Mouse (Mus musculus): ENCODE measurements at regions not wholly inside any gene's neighbourhood (a gene's known extent, or its start where the extent isn't known, plus 50 kb on each side); places are given as distances from the start of the nearest gene placed in this dataset.

GRCm38 (mm10) chr4:82154021-82154555, 551.5 kb downstream of the Nfib start:
- DNase-seq (ENCODE audit: low spot score) = no peak
- H3K9me3 ChIP-seq = no peaks in the 10 kb centered on the region
- H3K36me3 ChIP-seq (replicated peaks) = no peaks in the 10 kb centered on the region
- WGBS = 78% methylated on average over 9 of the region's 9 CpGs
- no peak overlapping the region for H3K4me3 ChIP-seq
- no peak overlapping the region for H3K27ac ChIP-seq (replicated peaks)
- peaks cover 25% of the 10 kb centered on the region for H3K4me1 ChIP-seq
- H3K27me3 ChIP-seq (replicated peaks; ENCODE audit: low read depth, poor library complexity, severe bottlenecking) = no peaks in the 10 kb centered on the region

GRCm38 (mm10) chr4:82153604-82154003, 551.9 kb downstream of the Nfib start:
- DNase-seq (ENCODE audit: low spot score) = peak; percentile 27
- H3K4me3 ChIP-seq = no peak overlapping the region
- 44% methylated on average over 5 of the region's 5 CpGs for WGBS
- no peaks in the 10 kb centered on the region for H3K9me3 ChIP-seq
- peak overlapping the region; percentile 5; the same call in 1 of the 2 replicates for H3K27ac ChIP-seq (replicated peaks)
- H3K4me1 ChIP-seq = peaks cover 30% of the 10 kb centered on the region
- H3K27me3 ChIP-seq (replicated peaks; ENCODE audit: low read depth, poor library complexity, severe bottlenecking) = no peaks in the 10 kb centered on the region
- H3K36me3 ChIP-seq (replicated peaks) = no peaks in the 10 kb centered on the region

- no peak overlapping the region for H3K4me3 ChIP-seq
- H3K27ac ChIP-seq (replicated peaks) = no peak overlapping the region
- H3K36me3 ChIP-seq (replicated peaks) = no peaks in the 10 kb centered on the region
- DNase-seq (ENCODE audit: low spot score) = no peak
- no peaks in the 10 kb centered on the region for H3K9me3 ChIP-seq
- H3K27me3 ChIP-seq (replicated peaks; ENCODE audit: low read depth, poor library complexity, severe bottlenecking) = no peaks in the 10 kb centered on the region
- H3K4me1 ChIP-seq = peaks cover 32% of the 10 kb centered on the region
- WGBS = 74% methylated on average over 1 of the region's 1 CpGs
Observed at GRCm38 (mm10) chr4:82149957-82150356, 555.6 kb downstream of the Nfib start.

- Histone ChIP-seq H3K9me3 (no peaks in the 10 kb centered on the region), H3K27ac (replicated peaks) (peak overlapping the region; percentile 57), H3K4me1 (peaks cover 22% of the 10 kb centered on the region), H3K27me3 (replicated peaks; ENCODE audit: low read depth, poor library complexity, severe bottlenecking) (no peaks in the 10 kb centered on the region), H3K36me3 (replicated peaks) (no peaks in the 10 kb centered on the region), H3K4me3 (no peak overlapping the region)
- WGBS = 25% methylated on average over 6 of the region's 6 CpGs
- peak; percentile 63 for DNase-seq (ENCODE audit: low spot score)
Observed at GRCm38 (mm10) chr4:82148129-82149064, 557.2 kb downstream of the Nfib start.

- no peak overlapping the region for H3K27ac ChIP-seq (replicated peaks)
- H3K36me3 ChIP-seq (replicated peaks) = no peaks in the 10 kb centered on the region
- H3K4me3 ChIP-seq = no peak overlapping the region
- H3K27me3 ChIP-seq (replicated peaks; ENCODE audit: low read depth, poor library complexity, severe bottlenecking) = no peaks in the 10 kb centered on the region
- 86% methylated on average over 3 of the region's 3 CpGs for WGBS
- H3K9me3 ChIP-seq = no peaks in the 10 kb centered on the region
- peaks cover under 1% of the 10 kb centered on the region; the same call in 1 of the 2 replicates for H3K4me1 ChIP-seq
- DNase-seq (ENCODE audit: low spot score) = no peak
Observed at GRCm38 (mm10) chr4:82142391-82142790, 563.2 kb downstream of the Nfib start.

GRCm38 (mm10) chr4:82139806-82140205, 565.7 kb downstream of the Nfib start:
- Histone ChIP-seq H3K36me3 (replicated peaks) (no peaks in the 10 kb centered on the region), H3K4me3 (no peak overlapping the region), H3K4me1 (no peaks in the 10 kb centered on the region), H3K9me3 (no peaks in the 10 kb centered on the region), H3K27ac (replicated peaks) (no peak overlapping the region), H3K27me3 (replicated peaks; ENCODE audit: low read depth, poor library complexity, severe bottlenecking) (no peaks in the 10 kb centered on the region; the same call in 1 of the 2 replicates)
- 93% methylated on average over 6 of the region's 6 CpGs for WGBS
- no peak for DNase-seq (ENCODE audit: low spot score)

GRCm38 (mm10) chr4:82139016-82139415, 566.5 kb downstream of the Nfib start:
- no peak overlapping the region for H3K4me3 ChIP-seq
- no peaks in the 10 kb centered on the region for H3K4me1 ChIP-seq
- no peaks in the 10 kb centered on the region for H3K9me3 ChIP-seq
- DNase-seq (ENCODE audit: low spot score) = no peak
- no peaks in the 10 kb centered on the region; the same call in 1 of the 2 replicates for H3K27me3 ChIP-seq (replicated peaks; ENCODE audit: low read depth, poor library complexity, severe bottlenecking)
- H3K36me3 ChIP-seq (replicated peaks) = no peaks in the 10 kb centered on the region
- no peak overlapping the region for H3K27ac ChIP-seq (replicated peaks)
- WGBS = 99% methylated on average over 1 of the region's 1 CpGs

GRCm38 (mm10) chr4:82132851-82133250, 572.7 kb downstream of the Nfib start:
- WGBS = 85% methylated on average over 3 of the region's 3 CpGs

GRCm38 (mm10) chr4:82132326-82132725, 573.2 kb downstream of the Nfib start:
- Histone ChIP-seq H3K27ac (replicated peaks) (no peak overlapping the region), H3K27me3 (replicated peaks; ENCODE audit: low read depth, poor library complexity, severe bottlenecking) (no peaks in the 10 kb centered on the region; the same call in 1 of the 2 replicates), H3K9me3 (no peaks in the 10 kb centered on the region), H3K36me3 (replicated peaks) (no peaks in the 10 kb centered on the region), H3K4me1 (peaks cover 7% of the 10 kb centered on the region; the same call in 1 of the 2 replicates), H3K4me3 (no peak overlapping the region)
- WGBS = 95% methylated on average over 4 of the region's 4 CpGs
- DNase-seq (ENCODE audit: low spot score) = no peak

More at GRCm38 (mm10) chr4:82132851-82133250, 572.7 kb downstream of the Nfib start:
- Histone ChIP-seq H3K36me3 (replicated peaks) (no peaks in the 10 kb centered on the region), H3K27ac (replicated peaks) (no peak overlapping the region), H3K9me3 (no peaks in the 10 kb centered on the region), H3K4me1 (peaks cover 7% of the 10 kb centered on the region; the same call in 1 of the 2 replicates), H3K27me3 (replicated peaks; ENCODE audit: low read depth, poor library complexity, severe bottlenecking) (no peaks in the 10 kb centered on the region; the same call in 1 of the 2 replicates), H3K4me3 (no peak overlapping the region)
- no peak for DNase-seq (ENCODE audit: low spot score)

- H3K4me1 ChIP-seq = peaks cover 7% of the 10 kb centered on the region; the same call in 1 of the 2 replicates
- WGBS = 30% methylated on average over 1 of the region's 1 CpGs
- no peaks in the 10 kb centered on the region for H3K9me3 ChIP-seq
- no peaks in the 10 kb centered on the region for H3K27me3 ChIP-seq (replicated peaks; ENCODE audit: low read depth, poor library complexity, severe bottlenecking)
- no peak for DNase-seq (ENCODE audit: low spot score)
- H3K36me3 ChIP-seq (replicated peaks) = no peaks in the 10 kb centered on the region
- no peak overlapping the region for H3K27ac ChIP-seq (replicated peaks)
- H3K4me3 ChIP-seq = no peak overlapping the region
Observed at GRCm38 (mm10) chr4:82129471-82129870, 576.1 kb downstream of the Nfib start.

GRCm38 (mm10) chr4:82123733-82124132, 581.8 kb downstream of the Nfib start:
- Histone ChIP-seq H3K27ac (replicated peaks) (no peak overlapping the region), H3K9me3 (no peaks in the 10 kb centered on the region), H3K4me3 (no peak overlapping the region), H3K27me3 (replicated peaks; ENCODE audit: low read depth, poor library complexity, severe bottlenecking) (no peaks in the 10 kb centered on the region), H3K36me3 (replicated peaks) (no peaks in the 10 kb centered on the region), H3K4me1 (no peaks in the 10 kb centered on the region; the same call in 1 of the 2 replicates)
- no peak for DNase-seq (ENCODE audit: low spot score)
- 86% methylated on average over 5 of the region's 5 CpGs for WGBS

GRCm38 (mm10) chr4:82123101-82123500, 582.4 kb downstream of the Nfib start:
- Histone ChIP-seq H3K27me3 (replicated peaks; ENCODE audit: low read depth, poor library complexity, severe bottlenecking) (no peaks in the 10 kb centered on the region), H3K4me3 (no peak overlapping the region), H3K4me1 (no peaks in the 10 kb centered on the region; the same call in 1 of the 2 replicates), H3K9me3 (no peaks in the 10 kb centered on the region), H3K27ac (replicated peaks) (no peak overlapping the region), H3K36me3 (replicated peaks) (no peaks in the 10 kb centered on the region)
- DNase-seq (ENCODE audit: low spot score) = no peak
- 96% methylated on average over 1 of the region's 1 CpGs for WGBS

- H3K36me3 ChIP-seq (replicated peaks) = no peaks in the 10 kb centered on the region
- H3K27ac ChIP-seq (replicated peaks) = no peak overlapping the region
- H3K27me3 ChIP-seq (replicated peaks; ENCODE audit: low read depth, poor library complexity, severe bottlenecking) = no peaks in the 10 kb centered on the region
- H3K4me3 ChIP-seq = no peak overlapping the region
- DNase-seq (ENCODE audit: low spot score) = no peak
- WGBS = 79% methylated on average over 4 of the region's 4 CpGs
- H3K4me1 ChIP-seq = no peaks in the 10 kb centered on the region; the same call in 1 of the 2 replicates
- H3K9me3 ChIP-seq = no peaks in the 10 kb centered on the region
Observed at GRCm38 (mm10) chr4:82120796-82121195, 584.8 kb downstream of the Nfib start.

Measured in embryonic facial prominence, embryonic 10.5 days (tissue).